Mouse (Mus musculus): ENCODE measurements around the gene Lrmda. TPM values are rescaled to one million over a fixed set of nuclear protein-coding genes. Genes with fewer than 3 reads are reported as not detected.

Lrmda gene
- polyA plus RNA-seq, 1 experiment = not detected

DNA sequence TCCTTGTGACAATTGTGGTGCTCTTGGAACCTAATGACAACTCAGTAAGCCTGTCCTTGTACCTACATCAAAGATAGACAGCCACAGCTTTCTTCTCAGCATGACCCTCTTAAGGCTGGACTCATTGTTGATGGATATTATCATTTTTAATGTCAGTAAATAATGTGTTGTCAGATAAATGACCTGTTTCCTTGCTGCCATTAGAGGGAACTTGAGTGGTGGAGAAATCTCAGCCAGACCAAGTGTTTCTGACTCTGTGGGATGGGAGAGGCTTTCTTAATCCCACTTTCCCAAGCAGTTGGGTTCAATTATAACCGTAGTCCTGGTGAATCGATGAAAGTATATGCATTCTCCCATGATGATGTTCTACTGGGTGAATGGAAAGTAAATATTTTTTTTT is 668.9 kb downstream of the Lrmda start:
- Histone ChIP-seq H3K27ac (ENCODE audit: insufficient read depth, low read depth, low read length) (no peak overlapping the region), H3K27me3 (ENCODE audit: control insufficient read depth, insufficient read depth, low read length) (no peaks in the 10 kb centered on the region), H3K4me3 (ENCODE audit: low read depth, low read length) (no peak overlapping the region), H3K4me1 (ENCODE audit: control insufficient read depth, insufficient read depth, insufficient read length, low read length) (no peaks in the 10 kb centered on the region), H3K36me3 (ENCODE audit: control insufficient read depth, insufficient read depth, low read length) (no peaks in the 10 kb centered on the region)
- WGBS = 74% methylated on average over 2 of the region's 2 CpGs
- TF ChIP-seq POLR2A (IDR thresholded peaks at IDR 0.05; ENCODE audit: low read depth, low read length) (no peak), CTCF (IDR thresholded peaks at IDR 0.05; ENCODE audit: extremely low read depth, insufficient read length, insufficient replicate concordance, low read depth, low read length) (no peak)

DNA sequence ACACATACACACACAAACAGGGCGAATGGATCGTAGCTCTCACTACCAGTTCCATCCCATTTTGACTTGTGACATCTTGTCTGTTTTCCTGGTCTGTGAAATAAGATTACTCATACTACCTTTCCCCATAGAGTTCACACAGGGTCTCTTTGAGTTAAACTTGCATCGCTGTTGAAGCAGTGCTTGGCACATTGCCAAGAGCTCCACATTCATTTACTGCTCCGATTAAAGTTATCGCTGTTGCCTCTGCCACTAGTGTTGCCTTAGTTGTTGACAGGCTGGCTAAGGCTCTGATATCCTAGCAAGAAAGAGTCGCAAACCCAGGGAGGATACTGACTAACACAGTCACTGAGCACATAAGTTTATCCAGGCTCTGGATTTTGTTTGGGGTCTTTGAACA is 675.9 kb downstream of the Lrmda start:
- 30% methylated on average over 6 of the region's 6 CpGs for WGBS
- H3K4me1 ChIP-seq (ENCODE audit: control insufficient read depth, insufficient read depth, insufficient read length, low read length) = 0 out of 2 replicates have a peak, but pooled peaks cover 1% of the 10 kb centered on the region
- H3K4me3 ChIP-seq (ENCODE audit: low read depth, low read length) = no peak overlapping the region
- no peaks in the 10 kb centered on the region for H3K36me3 ChIP-seq (ENCODE audit: control insufficient read depth, insufficient read depth, low read length)
- H3K27me3 ChIP-seq (ENCODE audit: control insufficient read depth, insufficient read depth, low read length) = no peaks in the 10 kb centered on the region
- no peak overlapping the region for H3K27ac ChIP-seq (ENCODE audit: insufficient read depth, low read depth, low read length)
- TF ChIP-seq CTCF (IDR thresholded peaks at IDR 0.05; ENCODE audit: extremely low read depth, insufficient read length, insufficient replicate concordance, low read depth, low read length) (no peak), POLR2A (IDR thresholded peaks at IDR 0.05; ENCODE audit: low read depth, low read length) (no peak)

DNA sequence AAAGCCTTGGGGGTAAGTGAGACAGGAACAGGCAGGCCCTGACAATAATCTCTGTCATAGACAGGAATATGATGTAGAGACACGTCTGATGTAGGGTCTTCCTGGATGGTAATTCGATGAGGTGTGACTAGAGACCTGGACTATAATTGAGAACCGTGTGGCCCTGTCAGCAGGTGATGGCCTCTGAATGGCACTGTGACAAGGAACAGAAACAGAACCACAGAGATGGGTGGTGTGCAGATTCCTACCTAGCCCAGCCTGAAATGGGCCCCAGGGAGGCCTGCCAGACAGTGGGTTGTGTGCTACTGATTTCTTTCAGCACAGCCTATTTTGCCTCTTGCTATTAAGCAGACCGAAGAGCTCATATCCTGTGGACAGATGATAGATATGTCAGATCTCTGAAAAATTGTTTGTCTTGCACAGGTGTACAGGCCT is 676.4 kb downstream of the Lrmda start:
- Histone ChIP-seq H3K27me3 (ENCODE audit: control insufficient read depth, insufficient read depth, low read length) (no peaks in the 10 kb centered on the region), H3K4me1 (ENCODE audit: control insufficient read depth, insufficient read depth, insufficient read length, low read length) (0 out of 2 replicates have a peak, but pooled peaks cover 1% of the 10 kb centered on the region), H3K27ac (ENCODE audit: insufficient read depth, low read depth, low read length) (no peak overlapping the region), H3K36me3 (ENCODE audit: control insufficient read depth, insufficient read depth, low read length) (no peaks in the 10 kb centered on the region), H3K4me3 (ENCODE audit: low read depth, low read length) (no peak overlapping the region)
- WGBS = 34% methylated on average over 4 of the region's 4 CpGs
- TF ChIP-seq CTCF (IDR thresholded peaks at IDR 0.05; ENCODE audit: extremely low read depth, insufficient read length, insufficient replicate concordance, low read depth, low read length) (no peak), POLR2A (IDR thresholded peaks at IDR 0.05; ENCODE audit: low read depth, low read length) (no peak)

DNA sequence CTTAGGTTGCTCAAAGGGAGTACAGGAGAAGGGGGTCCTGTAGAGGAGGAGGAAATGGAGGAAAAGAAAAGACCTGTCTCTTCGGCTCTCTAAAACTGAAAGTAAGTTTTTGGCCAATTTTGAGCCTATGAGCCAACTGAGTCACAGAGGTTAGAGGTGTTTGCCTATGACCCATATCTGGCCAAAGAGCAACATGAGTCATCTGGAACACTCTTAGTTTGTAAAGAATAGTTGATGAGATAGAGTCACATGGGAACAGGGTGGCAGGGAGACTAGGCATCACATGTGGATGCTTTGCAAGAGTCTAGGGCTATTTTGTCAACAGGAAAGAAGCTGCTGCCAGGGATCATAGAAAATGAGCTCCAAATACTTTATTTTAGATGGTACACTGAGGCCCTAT is 680.7 kb downstream of the Lrmda start:
- H3K27ac ChIP-seq (ENCODE audit: insufficient read depth, low read depth, low read length) = no peak overlapping the region
- no peak overlapping the region for H3K4me3 ChIP-seq (ENCODE audit: low read depth, low read length)
- H3K4me1 ChIP-seq (ENCODE audit: control insufficient read depth, insufficient read depth, insufficient read length, low read length) = 0 out of 2 replicates have a peak, but pooled peaks cover 1% of the 10 kb centered on the region
- no peaks in the 10 kb centered on the region for H3K27me3 ChIP-seq (ENCODE audit: control insufficient read depth, insufficient read depth, low read length)
- 79% methylated on average over 1 of the region's 1 CpGs for WGBS
- H3K36me3 ChIP-seq (ENCODE audit: control insufficient read depth, insufficient read depth, low read length) = no peaks in the 10 kb centered on the region
- TF ChIP-seq CTCF (IDR thresholded peaks at IDR 0.05; ENCODE audit: extremely low read depth, insufficient read length, insufficient replicate concordance, low read depth, low read length) = no peak

DNA sequence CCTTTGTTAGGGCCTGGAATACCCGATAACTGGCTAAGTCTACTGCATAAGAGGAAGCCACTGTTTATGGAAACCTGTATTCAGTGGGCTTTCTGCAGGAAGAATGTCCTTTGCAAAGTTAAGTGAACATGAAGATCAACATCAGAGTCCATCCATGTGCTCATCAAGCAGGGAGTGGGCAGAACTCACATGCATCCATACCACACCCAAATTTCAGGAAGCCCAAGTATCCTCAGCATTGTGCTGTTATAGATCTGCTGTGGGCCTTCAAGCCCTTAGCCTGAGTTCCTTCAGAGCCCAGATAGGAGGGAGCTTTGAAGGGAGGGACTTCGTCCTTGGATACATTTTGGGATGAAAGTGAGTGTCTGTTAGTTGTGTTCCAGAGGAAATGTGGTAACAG is 681.2 kb downstream of the Lrmda start:
- Histone ChIP-seq H3K36me3 (ENCODE audit: control insufficient read depth, insufficient read depth, low read length) (no peaks in the 10 kb centered on the region), H3K4me3 (ENCODE audit: low read depth, low read length) (no peak overlapping the region), H3K27ac (ENCODE audit: insufficient read depth, low read depth, low read length) (no peak overlapping the region), H3K27me3 (ENCODE audit: control insufficient read depth, insufficient read depth, low read length) (no peaks in the 10 kb centered on the region), H3K4me1 (ENCODE audit: control insufficient read depth, insufficient read depth, insufficient read length, low read length) (no peaks in the 10 kb centered on the region)
- TF ChIP-seq POLR2A (IDR thresholded peaks at IDR 0.05; ENCODE audit: low read depth, low read length) (no peak), CTCF (IDR thresholded peaks at IDR 0.05; ENCODE audit: extremely low read depth, insufficient read length, insufficient replicate concordance, low read depth, low read length) (no peak)
- WGBS = 89% methylated on average over 2 of the region's 2 CpGs

DNA sequence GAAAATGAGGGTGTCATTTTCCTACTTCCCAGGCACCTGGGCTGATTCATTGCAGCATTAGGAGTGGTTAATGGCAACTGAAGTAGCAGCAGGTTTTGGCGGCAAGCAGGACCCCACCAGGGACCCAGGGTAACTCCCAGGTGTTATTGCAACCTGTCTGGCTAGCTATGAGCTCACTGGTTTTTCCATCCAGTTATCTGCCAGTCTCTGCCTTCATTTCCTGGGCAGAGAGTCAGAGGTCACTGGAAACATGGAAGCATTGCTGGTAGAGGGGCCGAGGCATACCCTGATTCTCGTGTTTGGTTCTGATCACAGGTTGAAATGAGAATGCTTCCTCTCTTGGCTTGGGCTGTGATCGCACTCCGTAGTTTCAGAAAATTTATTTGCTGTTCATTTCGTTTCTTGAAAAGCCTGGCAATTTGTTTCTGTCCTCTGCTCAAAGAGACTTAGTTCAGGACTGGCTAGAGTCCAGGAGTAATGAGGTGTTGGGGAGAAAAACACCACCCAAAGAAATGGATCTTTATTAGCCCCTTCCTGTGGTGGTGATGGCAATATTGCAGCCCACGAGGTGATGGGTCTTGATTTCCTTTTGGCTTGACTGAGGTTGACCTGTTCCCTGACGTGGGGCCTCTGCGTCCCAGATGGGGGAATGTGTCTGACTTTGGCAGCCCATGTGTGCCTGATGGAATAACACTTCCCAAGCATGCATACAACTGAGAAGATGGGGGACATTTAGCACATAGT is 688.6 kb downstream of the Lrmda start:
- Histone ChIP-seq H3K36me3 (ENCODE audit: control insufficient read depth, insufficient read depth, low read length) (no peaks in the 10 kb centered on the region), H3K27me3 (ENCODE audit: control insufficient read depth, insufficient read depth, low read length) (no peaks in the 10 kb centered on the region), H3K4me3 (ENCODE audit: low read depth, low read length) (no peak overlapping the region), H3K4me1 (ENCODE audit: control insufficient read depth, insufficient read depth, insufficient read length, low read length) (no peaks in the 10 kb centered on the region), H3K27ac (ENCODE audit: insufficient read depth, low read depth, low read length) (no peak overlapping the region)
- TF ChIP-seq POLR2A (IDR thresholded peaks at IDR 0.05; ENCODE audit: low read depth, low read length) (no peak), CTCF (IDR thresholded peaks at IDR 0.05; ENCODE audit: extremely low read depth, insufficient read length, insufficient replicate concordance, low read depth, low read length) (no peak)
- WGBS = 82% methylated on average over 9 of the region's 9 CpGs

DNA sequence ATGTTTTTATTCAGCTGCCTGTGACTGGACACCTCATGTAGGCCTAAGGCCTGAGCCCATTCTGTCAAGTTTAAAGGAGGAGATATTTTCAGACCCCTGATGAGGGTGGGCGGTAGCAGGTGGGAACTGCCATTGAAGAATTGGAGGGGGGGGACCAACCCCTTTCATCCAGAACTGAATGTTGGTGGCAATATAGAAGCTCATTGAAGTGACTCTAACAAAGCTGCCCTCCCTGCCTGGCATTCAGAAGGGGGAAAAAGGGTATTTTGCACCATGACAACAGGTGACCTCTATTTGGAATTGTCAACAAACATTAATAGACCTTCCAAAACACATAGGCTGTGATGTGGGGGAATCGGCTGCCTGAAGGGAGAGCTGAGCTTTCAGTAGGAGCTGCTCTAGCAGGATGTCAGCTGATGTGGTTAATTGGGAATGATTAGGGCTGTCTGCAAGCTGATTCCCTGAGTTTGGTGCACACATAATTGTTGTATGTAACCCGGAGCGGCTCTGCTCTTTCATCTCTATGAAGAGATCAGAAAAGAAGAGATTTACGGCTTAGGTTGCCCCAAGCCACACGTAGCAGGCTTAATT is 690.7 kb downstream of the Lrmda start:
- Histone ChIP-seq H3K27me3 (ENCODE audit: control insufficient read depth, insufficient read depth, low read length) (no peaks in the 10 kb centered on the region), H3K36me3 (ENCODE audit: control insufficient read depth, insufficient read depth, low read length) (no peaks in the 10 kb centered on the region), H3K4me1 (ENCODE audit: control insufficient read depth, insufficient read depth, insufficient read length, low read length) (no peaks in the 10 kb centered on the region), H3K4me3 (ENCODE audit: low read depth, low read length) (no peak overlapping the region), H3K27ac (ENCODE audit: insufficient read depth, low read depth, low read length) (no peak overlapping the region)
- WGBS = 59% methylated on average over 6 of the region's 6 CpGs
- TF ChIP-seq POLR2A (IDR thresholded peaks at IDR 0.05; ENCODE audit: low read depth, low read length) = no peak
- TF ChIP-seq CTCF (IDR thresholded peaks at IDR 0.05; ENCODE audit: extremely low read depth, insufficient read length, insufficient replicate concordance, low read depth, low read length) = no peak
